Mouse (Mus musculus) neutrophil, adult 83 days (primary cell): Measurements from ENCODE around the gene Slc9a7. TPM values are rescaled to one million over a fixed set of nuclear protein-coding genes. Genes with fewer than 3 reads are reported as not detected.

ENCODE experiments used
- total RNA-seq, 2 experiments: library from RNA; stranded (reverse); gene quantifications; one replicate each; pipeline ENCODE4 v1.2.4; 2023

The Slc9a7 gene
- total RNA-seq: 1 to 10 TPM; 2.6 to 4.4 TPM

GRCm38 (mm10) chrX:20291282-20292039, at the start of gene Slc9a7:
Gene Slc9a7, minus strand, starts transcription at chrX:20291807.

GRCm38 (mm10) chrX:20059381-20059971, 232.1 kb downstream of the Slc9a7 start, which contains the start of gene Chst7:
Gene Chst7, plus strand, starts transcription at chrX:20059560.

Other genes starting within 250 kb of the Slc9a7 start
- gene Chst7, start 232.2 kb downstream of the Slc9a7 start, total RNA-seq: not detected
- gene Rp2, start 72.7 kb upstream of the Slc9a7 start, total RNA-seq: 10 to 100 TPM; 70.5 to 76.5 TPM
- 1 to 10 TPM; 3.0 to 4.3 TPM for gene Jade3, start 133.9 kb upstream of the Slc9a7 start, total RNA-seq